Mouse (Mus musculus) retina, embryonic 14.5 days (tissue): ENCODE data around the gene Sept3.

Experiments used
- DNase-seq: peaks from one replicate; pipeline ENCODE4 v3.0.0-alpha.2; 2015; ENCODE audit warnings: low spot score

The Sept3 gene

DNA sequence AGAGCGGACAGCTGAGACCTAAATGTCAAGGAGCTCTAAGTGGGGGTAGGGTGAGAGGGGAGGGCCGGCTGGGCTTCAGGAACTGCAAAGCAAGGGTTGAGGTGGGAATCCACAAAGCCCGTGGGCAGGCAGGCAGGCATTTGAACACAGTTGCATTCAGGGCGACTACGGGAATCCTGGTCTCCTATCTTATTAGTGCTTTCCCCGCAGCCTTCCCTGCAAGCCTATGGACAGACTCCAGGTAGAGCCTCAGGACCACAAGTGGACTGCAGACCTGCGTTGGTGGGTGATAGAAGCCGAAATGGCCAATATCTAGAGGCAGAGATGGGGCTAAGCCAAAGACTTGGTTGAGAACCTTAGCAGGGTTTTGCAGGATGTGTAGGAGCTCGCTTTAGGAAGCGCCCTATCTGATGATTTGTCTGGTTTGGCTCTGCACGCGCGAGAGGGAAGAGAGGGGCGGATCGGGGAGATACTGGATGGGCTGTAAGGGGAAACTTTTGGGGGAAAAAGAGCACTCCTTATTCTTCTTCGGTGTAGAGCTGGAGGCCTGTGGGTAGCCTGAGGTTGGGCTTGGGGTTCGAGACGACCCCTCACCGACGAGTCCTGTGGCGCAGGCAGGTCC lies 65.8 kb downstream of the Sept3 start:
- DNase-seq: no peak

DNA sequence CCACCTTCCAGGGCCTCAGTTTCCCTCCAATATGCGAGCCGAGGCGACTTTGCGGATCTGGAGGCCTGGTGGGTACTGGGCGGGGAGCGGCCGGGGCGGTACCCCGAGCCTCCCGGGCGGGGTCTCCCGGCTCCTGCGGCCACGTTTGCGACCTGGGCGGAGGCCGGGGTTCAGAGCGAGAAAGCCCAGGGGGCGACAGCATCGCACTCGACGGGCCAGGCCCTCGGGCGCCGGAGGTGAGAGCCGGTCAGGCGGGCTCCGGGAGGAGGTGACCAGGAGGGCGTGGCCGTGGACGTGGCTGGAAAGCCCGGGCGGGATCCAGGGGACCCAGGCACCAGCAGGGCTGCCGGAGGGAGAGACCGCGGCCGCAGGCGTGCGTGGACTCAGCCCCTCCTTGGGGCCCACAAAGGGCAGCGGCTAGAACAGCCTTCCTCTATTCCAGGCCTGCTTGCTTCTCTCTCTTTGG lies 66.4 kb downstream of the Sept3 start:
- peak; percentile 55 for DNase-seq

DNA sequence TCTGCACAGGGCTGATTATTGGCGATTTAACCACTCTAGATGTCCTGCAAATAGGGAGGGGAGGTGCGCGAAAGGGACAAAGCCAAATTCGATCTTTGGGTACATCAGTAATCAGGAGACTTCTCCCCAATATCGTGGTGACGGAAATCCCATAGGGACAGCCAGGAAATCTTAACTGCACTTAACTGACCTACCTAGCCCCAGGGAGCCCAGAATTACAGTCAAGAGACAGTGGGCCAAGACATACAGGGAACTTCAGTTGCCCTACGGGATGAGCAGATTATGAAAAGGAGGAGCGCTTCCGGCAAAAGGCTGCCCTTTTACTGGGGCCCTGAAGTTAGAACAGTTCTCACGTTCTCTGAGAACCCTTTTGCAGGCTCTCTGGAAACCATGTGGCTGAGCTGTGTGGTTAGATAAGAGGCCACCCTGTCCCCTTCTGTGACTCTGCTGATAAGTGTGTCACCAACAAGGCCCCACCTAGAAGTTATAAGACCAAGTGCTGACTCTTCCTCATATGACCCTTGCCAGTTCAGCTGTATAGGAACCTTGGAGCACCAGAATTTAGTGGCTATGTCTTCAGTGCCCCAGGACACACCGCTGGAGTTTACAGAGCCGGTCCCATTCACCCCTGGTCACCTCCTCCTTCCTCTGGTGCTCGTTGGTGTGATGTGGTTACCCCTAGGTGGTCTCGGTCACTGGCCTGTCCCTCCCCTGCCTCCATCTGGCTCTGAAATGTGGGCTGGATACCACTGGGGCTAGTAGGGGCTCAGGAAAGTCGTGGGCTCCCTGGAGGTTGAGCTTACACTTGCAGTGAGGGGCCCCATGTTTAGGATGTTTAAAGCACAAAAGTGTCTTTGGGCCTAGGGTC lies 67.2 kb downstream of the Sept3 start:
- no peak for DNase-seq

DNA sequence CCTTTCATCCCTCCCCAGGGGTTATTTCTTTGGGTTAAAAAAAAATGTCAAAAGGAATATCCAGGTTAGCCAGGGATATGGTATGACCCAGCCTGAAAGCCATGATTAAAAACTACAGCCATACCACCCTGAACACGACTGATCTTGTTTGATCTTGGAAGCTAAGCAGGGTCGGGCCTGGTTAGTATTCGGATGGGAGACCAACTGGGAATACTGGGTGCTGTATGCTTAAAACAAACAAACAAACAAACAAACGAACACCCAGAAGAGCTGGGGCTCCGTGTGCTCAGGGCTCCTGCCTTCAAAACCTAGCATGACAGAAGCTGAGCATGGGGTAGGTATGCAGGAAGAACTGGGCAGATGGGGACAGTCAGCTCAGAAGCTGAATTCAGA lies 67.8 kb downstream of the Sept3 start:
- DNase-seq: no peak

DNA sequence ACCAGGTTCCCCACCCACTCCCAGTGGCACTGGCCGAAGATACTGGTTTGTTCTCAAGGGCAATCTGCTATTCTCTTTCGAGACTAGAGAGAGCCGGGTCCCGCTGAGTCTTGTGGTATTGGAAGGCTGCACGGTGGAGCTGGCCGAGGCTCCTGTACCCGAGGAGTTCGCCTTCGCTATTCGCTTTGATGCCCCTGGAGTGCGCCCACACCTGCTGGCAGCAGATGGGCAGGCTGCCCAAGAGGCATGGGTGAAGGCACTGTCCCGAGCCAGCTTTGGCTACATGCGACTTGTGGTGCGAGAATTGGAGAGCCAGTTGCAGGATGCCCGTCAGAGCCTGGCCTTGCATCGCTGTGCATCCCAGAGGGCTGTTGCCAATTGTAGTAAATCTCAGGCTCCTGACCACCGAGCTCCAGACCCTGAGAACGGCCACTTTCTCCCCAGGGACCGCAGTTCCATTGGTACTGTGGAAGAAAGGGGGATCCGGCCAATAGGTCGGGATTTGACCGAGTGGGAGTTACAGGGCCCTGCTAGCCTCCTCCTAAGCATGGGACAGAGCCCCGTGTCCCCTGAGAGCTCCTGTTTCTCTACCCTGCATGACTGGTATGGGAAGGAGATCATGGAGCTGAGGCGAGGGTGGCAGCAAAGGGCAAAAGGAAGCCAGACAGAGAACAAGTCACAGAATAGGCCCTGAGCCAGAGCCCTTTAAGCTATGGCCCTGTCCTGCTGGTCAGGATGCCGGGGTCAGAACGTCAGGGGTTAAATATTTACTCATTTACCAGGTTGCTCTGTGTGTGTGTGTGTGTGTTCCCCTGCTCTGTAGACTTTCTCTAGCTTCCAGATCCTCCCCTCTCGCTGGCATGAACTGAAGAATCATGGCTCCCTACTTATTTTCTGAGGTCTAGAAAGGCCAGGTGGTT lies 68.9 kb downstream of the Sept3 start:
- DNase-seq: no peak
